ENCODE assay signal across 27 mouse cellular contexts in the genomic region with DNA sequence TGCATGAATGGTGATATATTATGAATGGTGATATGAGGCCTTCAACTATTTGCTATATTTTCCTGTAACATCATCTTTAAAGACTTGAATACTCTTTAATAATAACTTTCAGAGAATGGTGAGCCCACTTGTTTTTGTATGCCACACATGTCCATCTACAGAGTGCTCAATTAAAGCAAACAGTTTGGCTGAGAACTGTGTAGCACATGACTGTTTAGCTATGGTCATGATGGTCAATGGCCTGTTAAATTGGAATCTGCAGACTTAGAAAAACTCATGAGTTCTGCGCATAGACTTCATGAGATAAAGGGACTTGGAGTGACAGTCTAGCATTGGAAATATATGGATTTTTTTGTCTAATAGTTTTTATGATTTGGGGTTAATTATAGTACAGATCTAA.
"Had no signal": no experiment of that assay in that cellular context is flagged by ENCODE, and none has a peak within 500 bp of the region (broad histone marks: within the 10 kb centered on the region; RNA-seq: fewer than 3 reads in every experiment).

No protein-coding gene starts in this region.

- H3K36me3 ChIP-seq: hindbrain, embryonic 10.5 days; kidney, embryonic 15.5 days had no signal

- H3K4me3 ChIP-seq: heart, adult 2 months; heart, embryonic 10.5 days; heart, embryonic 12.5 days; heart, embryonic 13.5 days; heart, embryonic 15.5 days; hindbrain, embryonic 10.5 days; hindbrain, embryonic 12.5 days; hindbrain, embryonic 13.5 days; hindbrain, embryonic 15.5 days; intestine, embryonic 15.5 days; kidney, embryonic 15.5 days; layer of hippocampus, adult 2 months; left cerebral cortex, adult 2 months had no signal

- H3K27ac ChIP-seq: heart, adult 2 months; heart, embryonic 10.5 days; heart, embryonic 13.5 days; heart, embryonic 15.5 days; hindbrain, embryonic 10.5 days; hindbrain, embryonic 12.5 days; hindbrain, embryonic 13.5 days; hindbrain, embryonic 14.5 days; hindbrain, embryonic 15.5 days; hindbrain, postnatal 0 days; intestine, embryonic 15.5 days; layer of hippocampus, adult 2 months; left cerebral cortex, adult 2 months had no signal

- H3K9me3 ChIP-seq: heart, embryonic 10.5 days; heart, embryonic 12.5 days; heart, embryonic 13.5 days; heart, embryonic 15.5 days; hindbrain, embryonic 10.5 days; hindbrain, embryonic 12.5 days; hindbrain, embryonic 13.5 days; hindbrain, embryonic 15.5 days; intestine, embryonic 15.5 days; kidney, embryonic 15.5 days had no signal

- H3K9ac ChIP-seq: heart, embryonic 12.5 days; heart, embryonic 13.5 days; heart, embryonic 15.5 days; hindbrain, embryonic 12.5 days; hindbrain, embryonic 13.5 days; hindbrain, embryonic 14.5 days; hindbrain, embryonic 15.5 days; intestine, embryonic 15.5 days; kidney, embryonic 15.5 days had no signal

- H3K4me1 ChIP-seq: heart, embryonic 10.5 days; heart, embryonic 12.5 days; heart, embryonic 13.5 days; heart, embryonic 15.5 days; hindbrain, embryonic 10.5 days; hindbrain, embryonic 12.5 days; hindbrain, embryonic 13.5 days; hindbrain, embryonic 15.5 days; intestine, embryonic 15.5 days had no signal

- ATAC-seq: hindbrain, embryonic 16.5 days; hindbrain, postnatal 0 days; inflammation-experienced regulatory T-cells, adult 6 months had no signal

- DNase-seq: heart, adult 18-20 months; heart, adult 2 months; heart, postnatal 10 days; heart, postnatal 14 days; heart, postnatal 36 days; heart, postnatal 4 days; kidney, adult 11 months; kidney, adult 18-20 months; layer of hippocampus, adult 9-11 months; layer of hippocampus, postnatal 36 days had no signal

- H3K4me2 ChIP-seq: heart, embryonic 11.5 days; heart, embryonic 12.5 days; heart, embryonic 13.5 days; heart, embryonic 15.5 days; hindbrain, embryonic 12.5 days; hindbrain, embryonic 13.5 days; hindbrain, embryonic 14.5 days; hindbrain, embryonic 15.5 days; intestine, embryonic 15.5 days; kidney, embryonic 15.5 days had no signal

- H3K27me3 ChIP-seq: heart, embryonic 12.5 days; heart, embryonic 13.5 days; heart, embryonic 15.5 days; hindbrain, embryonic 12.5 days; hindbrain, embryonic 13.5 days; hindbrain, embryonic 15.5 days; intestine, embryonic 15.5 days; kidney, embryonic 15.5 days had no signal
